Mouse (Mus musculus): ENCODE data around the gene Wfdc5. TPM values are rescaled to one million over a fixed set of nuclear protein-coding genes. Genes with fewer than 3 reads are reported as not detected.
A peak's percentile ranks its signal among the peaks of the same experiment; 100 is the strongest.

Wfdc5 gene
- total and polyA plus RNA-seq, 3 experiments: not detected

DNA sequence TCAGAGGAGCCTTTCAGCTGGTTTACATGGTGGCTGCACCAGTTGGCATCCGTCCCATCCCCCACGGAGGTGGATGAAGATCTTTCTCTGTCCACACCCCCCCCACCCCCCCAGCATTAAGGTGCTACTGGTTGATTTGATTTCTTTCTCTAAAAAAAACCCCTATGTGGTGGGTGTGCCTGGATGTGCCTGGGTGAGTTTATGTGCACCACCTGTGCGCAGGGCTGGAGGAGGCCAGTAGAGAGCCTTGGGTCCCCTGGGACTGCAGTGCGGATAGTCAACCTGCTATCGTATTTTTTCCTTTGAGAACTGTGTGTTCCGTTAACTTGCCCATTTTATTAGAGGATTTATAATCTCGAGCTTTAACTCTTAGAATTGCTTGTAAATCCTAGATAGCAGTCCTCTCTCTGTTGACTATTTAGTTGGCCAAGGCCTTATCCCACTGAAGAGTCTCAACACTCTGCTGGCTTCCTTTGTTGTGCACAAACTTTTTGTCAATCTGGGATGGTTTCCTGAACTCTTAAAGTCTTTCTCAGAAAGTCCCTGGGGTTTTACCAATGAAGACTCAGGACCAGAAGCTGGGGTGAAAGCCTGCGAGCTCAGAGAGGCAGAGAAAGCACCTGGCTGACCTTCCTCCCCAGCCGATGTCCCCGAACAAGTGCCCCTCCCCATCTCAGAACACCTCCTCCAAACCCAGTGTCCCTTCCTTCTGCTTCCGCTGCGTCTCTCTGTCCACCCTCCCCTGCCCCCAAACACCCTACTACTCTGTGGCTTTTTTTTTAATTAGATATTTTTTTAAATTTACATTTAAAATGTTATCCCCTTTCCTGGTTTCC, 53.7 kb downstream of the Wfdc5 start:
- DNase-seq: no peak

DNA sequence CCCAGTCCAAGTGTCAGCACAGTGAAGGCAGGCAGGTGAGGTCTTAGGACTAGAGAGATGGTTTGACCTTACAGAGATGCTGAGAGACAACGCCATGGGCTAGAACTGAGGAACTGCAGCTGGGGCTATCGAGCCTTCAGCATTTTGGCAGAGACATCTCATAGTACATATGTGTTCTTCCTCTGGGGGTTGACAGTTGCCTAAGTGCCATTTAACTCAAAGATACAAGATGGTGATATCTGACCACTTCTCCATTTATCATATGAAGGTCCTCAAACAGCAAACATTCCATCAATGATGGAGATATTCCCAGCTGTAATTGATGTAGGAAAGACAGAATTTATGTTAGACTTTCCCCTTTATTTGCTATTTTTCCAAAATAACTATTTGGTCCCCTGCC, 55.2 kb downstream of the Wfdc5 start:
- DNase-seq: no peak

GRCm38 (mm10) chr2:164126533-164126955, 56.0 kb downstream of the Wfdc5 start:
- DNase-seq: peak; percentile 20

Other genes starting within 250 kb of the Wfdc5 start
- gene Ywhab, start 187.8 kb downstream of the Wfdc5 start, total RNA-seq (2021): 100 to 1,000 TPM; 260 to 298 TPM
- 66.5 and 75.4 TPM in 2 replicates for gene Ywhab, start 187.8 kb downstream of the Wfdc5 start, polyA plus RNA-seq (2012; rRNA removed)
- gene Pabpc1l, start 157.3 kb downstream of the Wfdc5 start, total RNA-seq (2021): 1 to 10 TPM; 1.4 to 2.6 TPM
- gene Pabpc1l, start 157.3 kb downstream of the Wfdc5 start, polyA plus RNA-seq (2012; rRNA removed): 0.36 and 1.1 TPM in 2 replicates
- gene Stk4, start 112.4 kb downstream of the Wfdc5 start, total RNA-seq (2021): 10 to 100 TPM; 25.9 to 29.5 TPM
- gene Stk4, start 112.4 kb downstream of the Wfdc5 start, polyA plus RNA-seq (2012; rRNA removed): 5.5 and 6.4 TPM in 2 replicates
- 10 to 100 TPM; 35.1 to 59.8 TPM for gene Tomm34, start 111.6 kb downstream of the Wfdc5 start, total RNA-seq (2021)
- gene Tomm34, start 111.6 kb downstream of the Wfdc5 start, polyA plus RNA-seq (2012; rRNA removed): 66.0 and 72.2 TPM in 2 replicates
- gene Kcns1, start 11.6 kb downstream of the Wfdc5 start, total RNA-seq (2021): not detected
- gene Kcns1, start 11.6 kb downstream of the Wfdc5 start, polyA plus RNA-seq (2012; rRNA removed): not detected in 2 replicates
- 10 to 100 TPM in 1 of 2 experiments, not detected in 1; 10.5 TPM for gene Wfdc12, start 7.9 kb upstream of the Wfdc5 start, total RNA-seq (2021)
- gene Wfdc12, start 7.9 kb upstream of the Wfdc5 start, polyA plus RNA-seq (2012; rRNA removed): 0.39 and 2.3 TPM in 2 replicates
- not detected for gene Wfdc15a, start 17.4 kb upstream of the Wfdc5 start, total RNA-seq (2021)
- not detected in 2 replicates for gene Wfdc15a, start 17.4 kb upstream of the Wfdc5 start, polyA plus RNA-seq (2012; rRNA removed)
- gene Wfdc15b, start 38.9 kb upstream of the Wfdc5 start, total RNA-seq (2021): not detected
- not detected in 2 replicates for gene Wfdc15b, start 38.9 kb upstream of the Wfdc5 start, polyA plus RNA-seq (2012; rRNA removed)
- not detected for gene Svs2, start 55.7 kb upstream of the Wfdc5 start, total RNA-seq (2021)
- gene Svs2, start 55.7 kb upstream of the Wfdc5 start, polyA plus RNA-seq (2012; rRNA removed): not detected in 2 replicates
- gene Svs3b, start 73.9 kb upstream of the Wfdc5 start, total RNA-seq (2021): not detected
- gene Svs3b, start 73.9 kb upstream of the Wfdc5 start, polyA plus RNA-seq (2012; rRNA removed): not detected in 2 replicates
- gene Svs4, start 95.7 kb upstream of the Wfdc5 start, total RNA-seq (2021): not detected
- not detected in 2 replicates for gene Svs4, start 95.7 kb upstream of the Wfdc5 start, polyA plus RNA-seq (2012; rRNA removed)
- gene Svs3a, start 106.5 kb upstream of the Wfdc5 start, total RNA-seq (2021): not detected
- not detected in 2 replicates for gene Svs3a, start 106.5 kb upstream of the Wfdc5 start, polyA plus RNA-seq (2012; rRNA removed)
- not detected for gene Svs6, start 134.0 kb upstream of the Wfdc5 start, total RNA-seq (2021)
- gene Svs6, start 134.0 kb upstream of the Wfdc5 start, polyA plus RNA-seq (2012; rRNA removed): not detected in 2 replicates
- 1 to 10 TPM; 1.5 to 1.7 TPM for gene Svs5, start 150.0 kb upstream of the Wfdc5 start, total RNA-seq (2021)
- not detected in 2 replicates for gene Svs5, start 150.0 kb upstream of the Wfdc5 start, polyA plus RNA-seq (2012; rRNA removed)
- gene Slpi, start 206.4 kb upstream of the Wfdc5 start, total RNA-seq (2021): 10 to 100 TPM; 19.3 to 36.0 TPM
- gene Slpi, start 206.4 kb upstream of the Wfdc5 start, polyA plus RNA-seq (2012; rRNA removed): 5.7 and 8.5 TPM in 2 replicates
- not detected for gene Rbpjl, start 220.4 kb upstream of the Wfdc5 start, total RNA-seq (2021)
- gene Rbpjl, start 220.4 kb upstream of the Wfdc5 start, polyA plus RNA-seq (2012; rRNA removed): not detected in 2 replicates
- gene Matn4, start 222.4 kb upstream of the Wfdc5 start, total RNA-seq (2021): 1 to 10 TPM in 1 of 2 experiments, under 1 TPM in 1; 0.17 to 1.8 TPM
- 1.0 TPM in 2 replicates for gene Matn4, start 222.4 kb upstream of the Wfdc5 start, polyA plus RNA-seq (2012; rRNA removed)

All from adrenal gland, adult 2 months (tissue).